Mouse (Mus musculus) frontal cortex, adult 2 months (tissue): ENCODE data around the gene Klf13. TPM values are rescaled to one million over a fixed set of nuclear protein-coding genes. Genes with fewer than 3 reads are reported as not detected.

Source experiments
- DNase-seq, 2 experiments: peaks; one replicate each; pipeline ENCODE4 v3.0.0; 2022; ENCODE audit warnings: low spot score in 1 of 2; ENCODE audit errors: extremely low spot score in 1 of 2
- polyA plus RNA-seq: library from polyadenylated mRNA; depleted of rRNA; stranded (reverse); fragments of >200 nt; gene quantifications from 2 replicates; pipeline ENCODE4 v1.2.3, GENCODE M21; 2012; rRNA removed

Gene Klf13
- polyA plus RNA-seq, 1 experiment, result 57.6 TPM

- DNase-seq, result peak in 1 of 2 experiments; percentile 53
These were observed 86.7 kb downstream of the Klf13 start for GRCm38 (mm10) chr7:63851841-63852533.

Other genes with a start within 250 kb of the Klf13 start
- gene E030018B13Rik, start 22.1 kb downstream of the Klf13 start, polyA plus RNA-seq, result not detected in 2 replicates
- gene Trpm1, start 214.9 kb upstream of the Klf13 start, polyA plus RNA-seq, result 0.27 and 0.44 TPM in 2 replicates